In genomic region chr10:24614726-24615125, GRCm38 (mm10) we compare ENCODE assay signal across 27 mouse cellular contexts. TPM values are rescaled to one million over a fixed set of nuclear protein-coding genes. Genes with fewer than 3 reads are reported as not detected.
"Had no signal": no experiment of that assay in that cellular context is flagged by ENCODE, and none has a peak within 500 bp of the region (broad histone marks: within the 10 kb centered on the region; RNA-seq: fewer than 3 reads in every experiment).

No protein-coding gene starts in this region.

- H3K27me3 ChIP-seq: embryonic facial prominence, embryonic 12.5 days; embryonic facial prominence, embryonic 13.5 days; embryonic facial prominence, embryonic 15.5 days; forebrain, embryonic 12.5 days; forebrain, embryonic 13.5 days; forebrain, embryonic 15.5 days had no signal

- ATAC-seq: forebrain, embryonic 13.5 days; forebrain, embryonic 14.5 days; forebrain, embryonic 15.5 days; forebrain, embryonic 16.5 days; forebrain, postnatal 0 days had no signal

- H3K4me2 ChIP-seq: embryonic facial prominence, embryonic 12.5 days; embryonic facial prominence, embryonic 13.5 days; embryonic facial prominence, embryonic 15.5 days; forebrain, embryonic 12.5 days; forebrain, embryonic 13.5 days; forebrain, embryonic 15.5 days had no signal

- H3K9ac ChIP-seq: embryonic facial prominence, embryonic 12.5 days; embryonic facial prominence, embryonic 13.5 days; embryonic facial prominence, embryonic 15.5 days; forebrain, embryonic 12.5 days; forebrain, embryonic 13.5 days; forebrain, embryonic 15.5 days; forebrain, postnatal 0 days had no signal

- H3K36me3 ChIP-seq: embryonic facial prominence, embryonic 10.5 days; embryonic facial prominence, embryonic 12.5 days; embryonic facial prominence, embryonic 13.5 days; embryonic facial prominence, embryonic 15.5 days; forebrain, embryonic 10.5 days; forebrain, embryonic 12.5 days; forebrain, embryonic 15.5 days had no signal

- H3K27ac ChIP-seq: embryonic facial prominence, embryonic 10.5 days; embryonic facial prominence, embryonic 12.5 days; embryonic facial prominence, embryonic 13.5 days; embryonic facial prominence, embryonic 15.5 days; forebrain, embryonic 10.5 days; forebrain, embryonic 12.5 days; forebrain, embryonic 13.5 days; forebrain, embryonic 15.5 days; gastrocnemius, adult 2 months had no signal

- H3K4me3 ChIP-seq: embryonic facial prominence, embryonic 10.5 days; embryonic facial prominence, embryonic 12.5 days; embryonic facial prominence, embryonic 13.5 days; embryonic facial prominence, embryonic 15.5 days; erythroblast, embryonic 14.5 days; forebrain, embryonic 10.5 days; forebrain, embryonic 12.5 days; forebrain, embryonic 13.5 days; forebrain, embryonic 15.5 days; gastrocnemius, adult 2 months had no signal

- H3K4me1 ChIP-seq: embryonic facial prominence, embryonic 10.5 days; embryonic facial prominence, embryonic 12.5 days; embryonic facial prominence, embryonic 13.5 days; embryonic facial prominence, embryonic 15.5 days; forebrain, embryonic 10.5 days; forebrain, embryonic 12.5 days; forebrain, embryonic 13.5 days; forebrain, embryonic 15.5 days had no signal

- H3K9me3 ChIP-seq: embryonic facial prominence, embryonic 10.5 days; embryonic facial prominence, embryonic 12.5 days; embryonic facial prominence, embryonic 13.5 days; embryonic facial prominence, embryonic 15.5 days; forebrain, embryonic 10.5 days; forebrain, embryonic 12.5 days; forebrain, embryonic 13.5 days; forebrain, embryonic 15.5 days had no signal

- DNase-seq: cerebellum, adult 18-20 months; cerebellum, adult 2 months; cerebellum, adult 8-10 months; cerebellum, adult 9-10 months; cerebellum, adult 9-11 months; cerebellum, postnatal 10 days; cerebellum, postnatal 14 days; cerebellum, postnatal 25 days; cerebellum, postnatal 36 days; embryo, embryonic 11 days; forebrain, postnatal 0 days; gastrocnemius, adult 2 months; gastrocnemius, postnatal 10 days; gastrocnemius, postnatal 14 days; gastrocnemius, postnatal 25 days; gastrocnemius, postnatal 36 days had no signal

RNA-seq across cellular contexts. Expression of gene Ccn2, which starts 19.5 kb away (rescaled TPM):
- polyA plus RNA-seq: erythroblast, embryonic 14.5 days had no signal
